Mouse (Mus musculus) MEL (cell line): ENCODE measurements around the gene Lcn10. TPM values are rescaled to one million over a fixed set of nuclear protein-coding genes. Genes with fewer than 3 reads are reported as not detected.
"Not testable (repeated sequence)": the region's sequence is repeated elsewhere in the genome, so short reads cannot be mapped to it uniquely, and the experiment has no call there.

Experiments used
- DNase-seq: peaks from one replicate; pipeline ENCODE4 v3.0.0; 2011; ENCODE audit warnings: low read depth, low spot score
- H3K27ac ChIP-seq: 2 replicates; pipeline ENCODE4 v1.5.1; 2012; ENCODE audit warnings: low read depth, mild to moderate bottlenecking, control low read depth, low read length, moderate library complexity; ENCODE audit not compliant: control insufficient read depth
- H3K27me3 ChIP-seq, 2 experiments: fragments of 150-350 bp in 1 of 2; sonication (generic) in 1 of 2; 2 replicates each; pipeline ENCODE4 v1.6.1; 2012; ENCODE audit warnings: low read length in 2 of 2, mild to moderate bottlenecking in 2 of 2, improper control_type of control experiment in 1 of 2, moderate library complexity in 1 of 2; ENCODE audit not compliant: insufficient read depth in 2 of 2, control insufficient read depth in 1 of 2
- H3K36me3 ChIP-seq, 2 experiments: 2 replicates each; pipeline ENCODE4 v1.6.1; 2012 to 2014; ENCODE audit warnings: low read length in 2 of 2, improper control_type of control experiment in 1 of 2, inconsistent platforms in 1 of 2, mild to moderate bottlenecking in 1 of 2; ENCODE audit not compliant: insufficient read depth in 2 of 2, control insufficient read depth in 1 of 2
- H3K4me1 ChIP-seq, 2 experiments: fragments of 150-350 bp in 1 of 2; sonication (generic) in 1 of 2; 2 replicates each; pipeline ENCODE4 v1.6.1; 2012; ENCODE audit warnings: low read length in 2 of 2, improper control_type of control experiment in 1 of 2, mild to moderate bottlenecking in 1 of 2; ENCODE audit not compliant: insufficient read depth in 2 of 2, control insufficient read depth in 1 of 2
- H3K4me3 ChIP-seq, 2 experiments: fragments of 150-350 bp in 1 of 2; sonication (generic) in 1 of 2; 2 replicates each; pipeline ENCODE4 v1.5.1; 2012; ENCODE audit warnings: low read depth in 2 of 2, low read length in 2 of 2, mild to moderate bottlenecking in 2 of 2, moderate library complexity in 2 of 2, control low read depth in 1 of 2, improper control_type of control experiment in 1 of 2; ENCODE audit not compliant: control insufficient read depth in 1 of 2, insufficient read depth in 1 of 2
- H3K79me2 ChIP-seq: 2 replicates; pipeline ENCODE4 v1.6.1; 2012; ENCODE audit warnings: mild to moderate bottlenecking, low read length, moderate library complexity; ENCODE audit not compliant: control insufficient read depth, poor library complexity, insufficient read depth
- H3K9ac ChIP-seq: 2 replicates; pipeline ENCODE4 v1.6.1; 2012; ENCODE audit warnings: low read depth, mild to moderate bottlenecking, control low read depth, low read length, moderate library complexity; ENCODE audit not compliant: control insufficient read depth, poor library complexity, severe bottlenecking
- H3K9me3 ChIP-seq: fragments of 150-350 bp; sonication (generic); replicated peaks from 2 replicates; pipeline ENCODE4 v1.6.1; 2012; ENCODE audit warnings: mild to moderate bottlenecking, low read length, improper control_type of control experiment, moderate library complexity; ENCODE audit not compliant: insufficient read depth
- MEF2A ChIP-seq: IDR thresholded peaks from 2 replicates; pipeline ENCODE4 v1.6.1; 2014; ENCODE audit warnings: low read depth, mild to moderate bottlenecking, inconsistent platforms, low read length, improper control_type of control experiment; ENCODE audit not compliant: poor library complexity, insufficient replicate concordance, severe bottlenecking; ENCODE audit errors: extremely low read depth
- MYB ChIP-seq: IDR thresholded peaks from 2 replicates; pipeline ENCODE4 v1.6.1; 2011; ENCODE audit warnings: mild to moderate bottlenecking, low read depth, low read length, improper control_type of control experiment
- POLR2AphosphoS2 ChIP-seq: IDR thresholded peaks from 2 replicates; pipeline ENCODE4 v1.6.1; 2011; ENCODE audit warnings: low read length, improper control_type of control experiment
- TAL1 ChIP-seq: IDR thresholded peaks from 2 replicates; pipeline ENCODE4 v1.6.1; 2012; ENCODE audit warnings: mild to moderate bottlenecking, inconsistent platforms, low read length, moderate library complexity, mixed read lengths
- USF1 ChIP-seq: IDR thresholded peaks from 2 replicates; pipeline ENCODE4 v1.6.1; 2014; ENCODE audit warnings: low read depth, mild to moderate bottlenecking, inconsistent platforms, low read length, improper control_type of control experiment, moderate library complexity
- polyA plus RNA-seq, 2 experiments: library from polyadenylated mRNA; stranded (reverse) in 1 of 2; unstranded in 1 of 2; fragments of >175 nt in 1 of 2; fragments of >200 nt in 1 of 2; gene quantifications; 2 replicates each; pipeline versions ENCODE4 v1.2.1 to v1.2.4; 2012; ENCODE audit warnings: low replicate concordance in 2 of 2, low read depth in 1 of 2; ENCODE audit not compliant: insufficient read length in 2 of 2, insufficient read depth in 1 of 2, missing spikeins in 1 of 2
- total RNA-seq: library from RNA; depleted of rRNA; stranded (reverse); fragments of 300-350 nt; gene quantifications from 2 replicates; pipeline ENCODE4 v1.2.3, GENCODE M21; 2012

Gene Lcn10
- total and polyA plus RNA-seq, 3 experiments = not detected

DNA sequence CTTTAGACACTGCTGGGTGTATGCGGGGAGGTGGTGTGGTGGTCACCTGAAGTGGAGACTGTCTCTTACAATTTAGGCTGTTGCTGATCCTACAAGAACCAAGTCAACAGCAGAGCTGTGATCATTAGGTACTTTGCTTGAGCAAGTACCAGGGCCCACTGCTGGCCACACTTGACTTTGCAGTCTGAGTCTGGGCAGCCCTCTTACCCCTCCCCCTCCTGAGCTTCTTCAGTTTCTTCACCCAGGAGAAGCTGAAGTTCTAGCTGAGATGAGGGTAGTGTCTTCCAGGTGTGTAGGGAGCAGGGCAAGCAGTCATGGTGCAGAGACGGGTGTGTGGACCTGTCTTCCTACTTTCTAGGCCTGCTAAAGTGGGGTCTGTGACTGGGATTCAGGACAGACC, 25.6 kb downstream of the Lcn10 start:
- no peak overlapping the region for H3K27ac ChIP-seq
- TF ChIP-seq MEF2A = no peak
- no peak for TF ChIP-seq POLR2AphosphoS2
- no peak for TF ChIP-seq USF1
- no peak for TF ChIP-seq TAL1
- no peak for TF ChIP-seq MYB

DNA sequence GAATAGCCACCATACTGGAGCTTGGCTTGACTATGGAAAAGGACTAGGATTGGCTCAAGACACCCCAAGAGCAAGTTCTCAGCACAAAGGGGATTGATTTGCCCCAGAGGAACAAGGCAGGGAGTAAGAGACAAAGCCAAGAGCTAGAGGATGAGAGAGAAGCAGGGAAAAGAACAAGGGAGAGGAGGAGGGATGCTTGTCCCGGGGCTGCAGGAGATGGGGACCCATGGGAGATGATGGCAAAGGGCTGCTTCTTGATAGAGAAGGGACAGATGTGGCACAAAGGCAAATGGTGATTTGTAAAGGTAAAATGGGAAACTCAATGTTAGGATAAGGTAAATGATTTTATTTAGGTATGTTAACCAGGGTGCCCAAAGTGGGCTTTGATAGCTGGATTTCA, 26.5 kb downstream of the Lcn10 start:
- not testable (repeated sequence) for H3K4me3 ChIP-seq, H3K79me2 ChIP-seq, H3K9me3 ChIP-seq, H3K9ac ChIP-seq, H3K27me3 ChIP-seq, H3K27ac ChIP-seq, H3K4me1 ChIP-seq, H3K36me3 ChIP-seq, DNase-seq

More for the DNA sequence above, 25.6 kb downstream of the Lcn10 start:
- no peak for DNase-seq
- H3K27me3 ChIP-seq = peaks cover 0 to 2% of the 10 kb centered on the region in 2 experiments; a peak in 2 of 4 replicates
- H3K4me1 ChIP-seq = no peaks in the 10 kb centered on the region
- H3K9ac ChIP-seq = no peak overlapping the region
- H3K79me2 ChIP-seq = no peaks in the 10 kb centered on the region
- H3K9me3 ChIP-seq = no peaks in the 10 kb centered on the region
- no peak overlapping the region for H3K4me3 ChIP-seq
- no peaks in the 10 kb centered on the region for H3K36me3 ChIP-seq

DNA sequence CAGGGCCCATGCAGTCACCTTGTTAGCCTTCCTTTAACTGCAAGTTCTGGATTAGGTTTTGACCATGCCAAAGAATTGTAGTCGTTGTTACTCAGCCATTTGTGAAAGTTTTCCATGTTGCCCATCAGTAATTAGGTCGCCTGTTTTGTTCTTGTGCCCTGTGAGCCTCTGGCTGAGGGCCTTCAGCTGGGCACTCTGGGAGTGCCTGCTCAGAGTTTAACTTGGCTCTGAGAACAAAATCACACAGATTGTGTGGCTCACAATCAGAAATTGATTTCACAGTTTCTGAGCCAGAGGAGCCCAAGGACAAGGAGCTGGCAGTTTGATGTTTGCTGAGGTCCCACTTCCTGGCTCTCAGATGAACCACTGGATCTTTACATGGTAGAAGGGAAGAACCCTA, 27.3 kb downstream of the Lcn10 start:
- not testable (repeated sequence) for H3K36me3 ChIP-seq, H3K79me2 ChIP-seq, H3K4me3 ChIP-seq, H3K27ac ChIP-seq, H3K9me3 ChIP-seq, H3K4me1 ChIP-seq, DNase-seq, H3K27me3 ChIP-seq, H3K9ac ChIP-seq

DNA sequence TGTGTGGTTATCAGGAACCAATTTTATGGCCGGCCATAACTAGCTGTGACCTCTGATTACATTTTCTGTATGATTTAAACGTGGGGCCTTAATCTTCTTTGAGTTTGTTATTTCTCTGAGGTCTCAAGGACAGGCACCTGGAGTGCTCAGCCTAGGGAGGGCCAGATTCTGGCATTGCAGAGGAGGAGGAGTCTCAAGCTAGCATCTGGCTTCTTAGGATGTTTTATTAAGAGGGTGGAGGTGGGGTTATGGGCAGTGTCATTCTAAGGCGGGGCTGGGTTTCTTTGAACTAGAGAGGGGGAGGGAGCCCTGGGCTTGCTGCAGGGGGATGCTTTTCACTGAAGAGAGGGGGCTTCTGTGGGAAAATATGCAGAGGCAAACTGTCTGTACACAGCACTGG, 29.1 kb downstream of the Lcn10 start:
- not testable (repeated sequence) for H3K4me3 ChIP-seq, H3K9me3 ChIP-seq, H3K79me2 ChIP-seq, H3K4me1 ChIP-seq, H3K27ac ChIP-seq, DNase-seq, H3K36me3 ChIP-seq, H3K27me3 ChIP-seq, H3K9ac ChIP-seq
